Mouse (Mus musculus) 3134 (cell line): Measurements from ENCODE around the gene Pdzd3.

ENCODE experiments used
- DNase-seq: peaks from one replicate; pipeline ENCODE4 v3.0.0-alpha.2; 2011; ENCODE audit warnings: low spot score; ENCODE audit not compliant: insufficient read length; ENCODE audit errors: extremely low read depth

Pdzd3 gene

GRCm38 (mm10) chr9:44209416-44209815 lies 41.9 kb downstream of the Pdzd3 start:
- no peak for DNase-seq

GRCm38 (mm10) chr9:44207840-44208239 lies 43.4 kb downstream of the Pdzd3 start:
- no peak for DNase-seq

GRCm38 (mm10) chr9:44200458-44200857 lies 50.8 kb downstream of the Pdzd3 start:
- no peak for DNase-seq

GRCm38 (mm10) chr9:44199580-44199979 lies 51.7 kb downstream of the Pdzd3 start:
- no peak for DNase-seq

- DNase-seq, result no peak
Observed at GRCm38 (mm10) chr9:44199166-44199565, 52.1 kb downstream of the Pdzd3 start.
